Mouse (Mus musculus) small intestine, adult 2 months (tissue): ENCODE results near the gene Armc9.

Source experiments
- CTCF ChIP-seq: fragments of 200-500 bp; IDR thresholded peaks from 2 replicates; pipeline ENCODE4 v1.5.1; 2012; ENCODE audit warnings: low read depth, mild to moderate bottlenecking, control low read depth, inconsistent platforms, low read length, moderate library complexity, mixed read lengths; ENCODE audit not compliant: insufficient replicate concordance, insufficient read length; ENCODE audit errors: extremely low read depth
- POLR2A ChIP-seq: fragments of 200-500 bp; IDR thresholded peaks from 2 replicates; pipeline ENCODE4 v1.6.1; 2012; ENCODE audit warnings: low read depth, mild to moderate bottlenecking, control low read depth, inconsistent platforms, low read length, moderate library complexity

DNA sequence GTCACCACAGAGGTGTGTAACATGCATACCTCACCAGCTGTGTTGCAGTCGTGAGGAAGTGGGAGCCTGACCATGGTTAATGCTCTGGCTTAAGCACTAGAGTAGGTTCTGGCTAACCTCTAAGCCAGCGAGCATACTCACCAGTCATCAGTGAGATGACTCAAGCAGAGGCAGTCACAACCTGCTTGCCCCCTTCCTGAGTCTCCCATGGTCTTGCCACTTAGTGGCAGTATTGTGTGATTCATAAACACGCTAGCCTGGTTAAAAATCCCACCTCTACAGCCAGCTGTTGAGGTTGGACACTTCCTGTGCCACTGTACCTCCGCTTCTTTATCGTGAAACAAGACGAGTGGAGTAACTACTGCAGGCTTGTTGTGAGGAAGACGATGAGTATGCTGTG, 32.2 kb downstream of the Armc9 start:
- no peak for TF ChIP-seq CTCF
- no peak for TF ChIP-seq POLR2A
